ENCODE assay signal across 19 mouse cellular contexts in genomic region chr6:65888835-65889234, GRCm38 (mm10).
DNase-seq lines count a peak whose midpoint lies in the region; TF ChIP-seq lines count a peak whose summit lies in the region.
"Had no signal": no experiment of that assay in that cellular context is flagged by ENCODE, and none has a peak within 500 bp of the region (broad histone marks: within the 10 kb centered on the region; RNA-seq: fewer than 3 reads in every experiment).

No protein-coding gene starts in this region.

- intact Hi-C loops in gastrocnemius, adult 2 months (cut with DNase I), result no loop called here
- intact Hi-C loops in gastrocnemius, postnatal 36 days (cut with DNase I), result no loop called here

- H3K4me2 ChIP-seq in myocyte (ENCODE audit: low read depth), result no peak overlapping the region
- H3K4me2 ChIP-seq: embryonic facial prominence, embryonic 15.5 days; heart, embryonic 12.5 days; hindbrain, embryonic 12.5 days had no signal

- DNase-seq in gastrocnemius, adult 2 months, result peak; percentile 17
- no peak for DNase-seq in gastrocnemius, postnatal 36 days
- peak; percentile 21 to 33 for DNase-seq in layer of hippocampus, adult 2 months (ENCODE audit: low spot score in 2 of 2)
- no peak for DNase-seq in layer of hippocampus, postnatal 10 days (ENCODE audit: low spot score in 2 of 2)
- peak; percentile 43 for DNase-seq in adipocyte (ENCODE audit: low spot score)
- DNase-seq in cerebellum, adult 8-10 months, result no peak
- DNase-seq: adrenal gland, postnatal 25 days; cerebellum, adult 2 months; cerebellum, postnatal 14 days; embryo, embryonic 11 days had no signal

- no peak for TF ChIP-seq CTCF in gastrocnemius, adult 2 months (IDR thresholded peaks at IDR 0.05)
- no peak for TF ChIP-seq CTCF in layer of hippocampus, adult 2 months (conservative IDR thresholded peaks at IDR 0.05)

- H3K27ac ChIP-seq in gastrocnemius, adult 2 months, result no peak overlapping the region
- peak overlapping the region; percentile 70 for H3K27ac ChIP-seq in layer of hippocampus, adult 2 months
- H3K27ac ChIP-seq: embryonic facial prominence, embryonic 15.5 days; forebrain, embryonic 10.5 days; hindbrain, embryonic 12.5 days; hindbrain, postnatal 0 days had no signal

- H3K27me3 ChIP-seq in myocyte (ENCODE audit: control insufficient read depth, insufficient read depth, insufficient read length), result no peaks in the 10 kb centered on the region
- H3K27me3 ChIP-seq: CH12.LX; embryonic facial prominence, embryonic 15.5 days; heart, embryonic 12.5 days; hindbrain, embryonic 12.5 days; Patski had no signal

- H3K4me3 ChIP-seq in gastrocnemius, adult 2 months, result no peak overlapping the region
- H3K4me3 ChIP-seq in layer of hippocampus, adult 2 months, result no peak overlapping the region
- no peak overlapping the region for H3K4me3 ChIP-seq in myocyte
- H3K4me3 ChIP-seq: embryonic facial prominence, embryonic 15.5 days; erythroblast, embryonic 14.5 days; forebrain, embryonic 10.5 days; heart, embryonic 12.5 days; hindbrain, embryonic 12.5 days had no signal

- no peak for TF ChIP-seq POLR2A in myocyte (IDR thresholded peaks at IDR 0.05; ENCODE audit: insufficient read length, low read depth)

- H3K79me2 ChIP-seq in myocyte (ENCODE audit: control insufficient read depth, insufficient read depth), result no peaks in the 10 kb centered on the region

- peaks cover 8% of the 10 kb centered on the region for H3K36me3 ChIP-seq in myocyte (ENCODE audit: control insufficient read depth, insufficient read depth)

- H3ac ChIP-seq in myocyte (ENCODE audit: control insufficient read depth, insufficient read length), result no peak overlapping the region

TF ChIP-seq in myocyte, 11 proteins besides CTCF, POLR2A, EP300 and RAD21:
- no peak for TF ChIP-seq MYOG (IDR thresholded peaks at IDR 0.05; ENCODE audit: control insufficient read depth in 1 of 3, insufficient read depth in 1 of 3, insufficient read length in 2 of 3, low read depth in 2 of 3)
- 0 out of 2 replicates have a peak, but pooled peaks have one; percentile 22 for TF ChIP-seq CEBPB (IDR thresholded peaks at IDR 0.05; ENCODE audit: insufficient read depth, poor library complexity, severe bottlenecking)

Comparison
In these comparisons a context has a peak if more than half of its experiments do, and no peak if none do; other contexts are left out.
1. DNase-seq: peak in gastrocnemius, adult 2 months (single experiment), layer of hippocampus, adult 2 months (2 of 2) and adipocyte (single experiment); none in gastrocnemius, postnatal 36 days (0 of 2), layer of hippocampus, postnatal 10 days (0 of 2) and cerebellum, adult 8-10 months (single experiment).